Mouse (Mus musculus): ENCODE results near the gene Trim26.
"Not testable (repeated sequence)": the region's sequence is repeated elsewhere in the genome, so short reads cannot be mapped to it uniquely, and the experiment has no call there.

Trim26 gene

GRCm38 (mm10) chr17:36849992-36850391, 13.1 kb downstream of the Trim26 start:
- no peak for DNase-seq (ENCODE audit: inconsistent age in 2 of 2, low spot score in 1 of 2)

- DNase-seq (ENCODE audit: inconsistent age in 2 of 2, low spot score in 1 of 2): no peak
Observed at GRCm38 (mm10) chr17:36851200-36851599, 14.3 kb downstream of the Trim26 start.

GRCm38 (mm10) chr17:36851627-36852026, 14.7 kb downstream of the Trim26 start:
- DNase-seq (ENCODE audit: inconsistent age in 2 of 2, low spot score in 1 of 2): no peak

- DNase-seq (ENCODE audit: inconsistent age in 2 of 2, low spot score in 1 of 2): no peak
Observed at GRCm38 (mm10) chr17:36855484-36855883, 18.6 kb downstream of the Trim26 start.

- DNase-seq (ENCODE audit: inconsistent age in 2 of 2, low spot score in 1 of 2): no peak
Observed at GRCm38 (mm10) chr17:36856236-36856635, 19.3 kb downstream of the Trim26 start.

- DNase-seq (ENCODE audit: inconsistent age in 2 of 2, low spot score in 1 of 2): no peak
Observed at GRCm38 (mm10) chr17:36858181-36858580, 21.2 kb downstream of the Trim26 start.

GRCm38 (mm10) chr17:36861680-36862079, 24.7 kb downstream of the Trim26 start:
- DNase-seq (ENCODE audit: inconsistent age in 2 of 2, low spot score in 1 of 2): no peak

GRCm38 (mm10) chr17:36866719-36867527, 30.0 kb downstream of the Trim26 start, which contains the start of gene Trim15:
Trim15 (minus strand) TSS chr17:36867210.
- peak in 1 of 2 experiments; percentile 61 for DNase-seq (ENCODE audit: inconsistent age in 2 of 2, low spot score in 1 of 2)

- DNase-seq (ENCODE audit: inconsistent age in 2 of 2, low spot score in 1 of 2): no peak
Observed at GRCm38 (mm10) chr17:36868836-36869235, 31.9 kb downstream of the Trim26 start.

GRCm38 (mm10) chr17:36869284-36869954, 32.5 kb downstream of the Trim26 start, which contains the start of gene Trim10:
Trim10 (plus strand) TSS chr17:36869574.
- DNase-seq (ENCODE audit: inconsistent age in 2 of 2, low spot score in 1 of 2): no peak

- DNase-seq (ENCODE audit: inconsistent age in 2 of 2, low spot score in 1 of 2): no peak
Observed at GRCm38 (mm10) chr17:36869955-36870810, 33.2 kb downstream of the Trim26 start.

- no peak for DNase-seq (ENCODE audit: inconsistent age in 2 of 2, low spot score in 1 of 2)
Observed at GRCm38 (mm10) chr17:36874636-36875035, 37.7 kb downstream of the Trim26 start.

GRCm38 (mm10) chr17:36883350-36883749, 46.4 kb downstream of the Trim26 start:
- no peak for DNase-seq (ENCODE audit: inconsistent age in 2 of 2, low spot score in 1 of 2)

- no peak for DNase-seq (ENCODE audit: inconsistent age in 2 of 2, low spot score in 1 of 2)
Observed at GRCm38 (mm10) chr17:36885132-36885790, 48.3 kb downstream of the Trim26 start.

GRCm38 (mm10) chr17:36890073-36890903, 53.4 kb downstream of the Trim26 start, which contains the start of gene Trim40:
Trim40 (minus strand) TSS chr17:36890123.
- DNase-seq (ENCODE audit: inconsistent age in 2 of 2, low spot score in 1 of 2): no peak

- not testable (repeated sequence) for DNase-seq (ENCODE audit: inconsistent age in 2 of 2, low spot score in 1 of 2)
Observed at GRCm38 (mm10) chr17:36891496-36891895, 54.6 kb downstream of the Trim26 start.

- DNase-seq (ENCODE audit: inconsistent age in 2 of 2, low spot score in 1 of 2): peak; percentile 21 to 68
Observed at GRCm38 (mm10) chr17:36892362-36892761, 55.4 kb downstream of the Trim26 start.

GRCm38 (mm10) chr17:36893387-36893786, 56.5 kb downstream of the Trim26 start:
- DNase-seq (ENCODE audit: inconsistent age in 2 of 2, low spot score in 1 of 2): no peak

GRCm38 (mm10) chr17:36896583-36896982, 59.6 kb downstream of the Trim26 start:
- peak; percentile 22 to 73 for DNase-seq (ENCODE audit: inconsistent age in 2 of 2, low spot score in 1 of 2)

- no peak for DNase-seq (ENCODE audit: inconsistent age in 2 of 2, low spot score in 1 of 2)
Observed at GRCm38 (mm10) chr17:36897065-36897464, 60.1 kb downstream of the Trim26 start.
